Mouse (Mus musculus) heart, postnatal 0 days (tissue): ENCODE measurements around the gene Mat1a.

Experiments used
- CTCF ChIP-seq: IDR thresholded peaks from 2 replicates; pipeline ENCODE4 v1.5.1; 2016; ENCODE audit warnings: antibody characterized with exemption, control low read depth, low read depth
- EP300 ChIP-seq: IDR thresholded peaks from 2 replicates; pipeline ENCODE4 v1.6.1; 2016; ENCODE audit warnings: antibody characterized with exemption, low read depth

DNA sequence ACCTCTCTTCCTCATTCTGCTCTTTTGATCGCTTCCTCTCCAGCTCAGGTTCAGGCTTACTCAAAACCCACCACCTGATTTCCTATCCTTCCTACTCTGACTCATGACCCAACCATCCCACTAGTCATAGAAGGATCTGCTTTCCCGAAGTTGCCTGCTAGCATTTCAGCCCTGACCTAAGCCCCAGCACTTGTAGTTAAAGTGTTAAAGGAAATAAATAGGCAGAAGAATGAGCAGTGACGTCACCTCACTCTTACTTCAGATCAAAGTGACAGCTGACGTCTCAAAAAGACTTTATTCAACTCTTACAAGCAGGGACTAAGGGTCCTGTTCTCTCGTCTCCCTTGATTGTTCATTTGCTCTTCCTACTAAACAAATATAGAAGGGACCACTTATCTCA is 62.4 kb downstream of the Mat1a start:
- TF ChIP-seq CTCF (no peak), EP300 (no peak)
